Mouse (Mus musculus) frontal cortex, postnatal 36 days (tissue): ENCODE measurements around the gene Cflar.
"Not testable (repeated sequence)": the region's sequence is repeated elsewhere in the genome, so short reads cannot be mapped to it uniquely, and the experiment has no call there.

Source experiments
- DNase-seq, 2 experiments: peaks; one replicate each; pipeline ENCODE4 v3.0.0; 2022; ENCODE audit warnings: low spot score in 2 of 2

Gene Cflar

DNA sequence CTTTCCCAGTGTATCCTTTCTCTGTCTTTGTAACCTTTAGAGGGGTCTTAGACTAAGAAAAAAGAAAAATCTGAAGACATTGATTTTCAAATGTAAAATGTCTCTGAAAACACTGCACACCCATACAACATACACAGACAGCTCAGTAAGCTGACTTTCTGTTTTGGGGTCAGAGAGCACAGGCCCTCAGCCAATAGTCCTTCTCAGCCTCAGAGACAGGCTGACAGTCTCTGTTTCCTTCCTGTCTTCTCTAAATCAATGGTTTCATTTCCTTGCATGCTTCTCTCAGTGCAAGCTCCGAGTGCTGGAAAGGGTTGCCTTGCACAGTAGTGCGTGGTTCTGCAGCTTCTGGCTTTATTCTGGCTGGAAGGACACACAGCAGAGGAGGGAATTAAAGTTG, 62.6 kb downstream of the Cflar start:
- no peak for DNase-seq

DNA sequence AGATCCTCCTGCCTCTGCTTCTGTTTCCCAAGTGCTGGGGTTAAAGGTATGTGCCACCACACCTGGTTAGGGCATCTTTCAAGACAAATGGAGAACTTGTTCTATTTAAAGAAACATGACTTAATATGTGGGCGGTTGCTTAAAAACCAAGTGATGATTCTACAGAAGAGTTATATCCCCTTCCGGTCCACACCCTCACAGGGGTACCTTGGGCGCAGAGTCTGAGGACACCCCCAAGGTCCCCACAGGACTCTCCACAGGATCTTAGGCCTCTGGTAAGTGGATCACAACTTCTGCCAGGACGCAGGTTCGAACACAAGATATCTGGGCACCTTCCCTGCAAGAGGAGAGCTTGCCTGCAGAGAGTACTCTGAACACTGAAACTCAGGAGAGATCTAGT, 64.1 kb downstream of the Cflar start:
- no peak for DNase-seq

DNA sequence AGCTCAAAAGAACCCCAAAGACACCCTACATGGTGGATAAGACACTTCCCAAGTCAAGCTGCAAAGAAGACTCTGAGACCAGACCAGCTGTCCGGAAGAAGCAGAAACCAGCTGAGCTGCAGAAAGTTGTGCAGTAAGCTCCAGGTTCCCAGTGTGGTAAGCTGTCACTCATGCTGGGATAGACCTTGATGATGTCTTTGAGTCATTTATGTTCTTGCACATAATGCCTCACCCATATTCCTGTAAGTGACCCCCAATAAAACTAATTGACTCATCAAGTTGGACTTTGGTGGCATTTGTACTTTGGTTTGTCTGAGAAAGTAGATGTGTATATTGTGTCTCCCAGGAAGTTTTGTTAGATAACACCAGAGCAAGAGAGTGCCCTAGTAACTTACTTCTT, 66.3 kb downstream of the Cflar start:
- DNase-seq: no peak

DNA sequence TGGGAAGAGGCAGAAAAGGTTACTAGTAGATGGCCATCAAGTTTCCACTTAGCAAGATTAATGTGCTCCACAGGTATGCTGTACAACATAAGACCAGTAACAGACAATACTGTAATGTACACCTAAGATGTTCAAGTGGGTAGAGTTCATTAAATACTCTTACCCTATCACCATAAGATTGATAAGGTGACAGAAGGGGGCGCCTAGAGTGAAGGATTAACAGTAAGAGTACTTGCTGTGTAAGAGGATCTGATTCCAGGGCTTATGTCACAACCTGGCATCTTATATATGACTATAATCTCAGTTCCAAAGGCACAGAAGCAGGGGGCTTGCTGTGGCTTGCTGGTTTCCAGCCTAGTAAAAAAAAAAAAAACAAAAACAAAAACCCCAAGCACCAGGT, 66.9 kb downstream of the Cflar start:
- no peak for DNase-seq

DNA sequence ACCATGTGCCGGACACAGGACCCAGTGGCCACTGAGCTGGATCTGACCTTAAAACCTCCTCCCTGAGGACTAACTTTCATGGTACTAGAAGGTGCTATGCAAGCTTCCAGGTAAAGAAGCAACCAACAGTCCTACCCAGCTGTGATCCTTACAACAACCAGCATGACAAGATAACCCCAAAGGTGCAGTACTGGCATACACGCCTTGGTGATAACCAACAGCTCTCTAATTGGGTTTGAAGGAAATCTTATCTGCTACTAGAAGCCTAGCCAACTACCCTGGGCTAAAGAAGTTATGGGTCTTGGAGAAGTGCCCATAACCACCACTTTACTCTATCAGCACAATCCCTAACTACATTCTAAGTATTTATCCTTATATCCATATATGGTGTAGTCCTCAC, 75.0 kb downstream of the Cflar start:
- DNase-seq: no peak

DNA sequence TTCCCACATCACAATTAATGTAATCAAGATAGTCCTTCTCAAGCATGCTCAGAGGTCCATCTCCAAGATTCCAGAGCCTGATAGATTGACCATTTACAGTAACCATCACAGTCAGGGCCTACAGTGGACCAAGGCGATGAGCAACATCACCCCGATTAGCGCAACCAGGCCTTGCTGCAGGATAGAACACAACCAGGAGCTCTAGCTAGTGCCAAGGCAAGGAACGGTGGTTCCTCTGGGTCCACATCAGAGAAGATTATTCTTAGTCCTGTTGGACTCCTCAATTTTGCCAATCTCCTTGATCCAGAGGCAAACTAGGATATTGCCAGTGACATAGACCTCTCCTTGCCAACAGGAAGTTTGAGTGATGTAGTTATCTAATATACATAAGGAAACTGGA, 77.1 kb downstream of the Cflar start:
- no peak for DNase-seq

DNA sequence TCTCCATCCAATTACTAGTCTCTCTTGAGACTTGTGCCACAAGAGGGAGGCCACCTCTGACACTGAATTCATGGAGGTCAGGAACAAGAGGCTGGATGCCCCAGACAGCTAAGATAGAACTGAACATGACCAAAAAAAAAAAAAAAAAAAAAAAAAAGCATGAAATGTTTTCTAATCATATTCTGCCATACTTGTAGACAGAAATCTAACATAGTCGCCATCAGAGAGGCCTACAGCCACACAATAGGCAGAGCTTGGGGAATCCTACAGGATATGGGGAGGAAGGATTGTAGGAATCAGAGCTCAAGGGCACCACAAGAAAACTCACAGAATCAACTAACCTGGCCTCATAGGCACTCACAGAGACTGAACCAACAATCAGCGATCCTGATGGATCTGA, 83.4 kb downstream of the Cflar start:
- no peak for DNase-seq

DNA sequence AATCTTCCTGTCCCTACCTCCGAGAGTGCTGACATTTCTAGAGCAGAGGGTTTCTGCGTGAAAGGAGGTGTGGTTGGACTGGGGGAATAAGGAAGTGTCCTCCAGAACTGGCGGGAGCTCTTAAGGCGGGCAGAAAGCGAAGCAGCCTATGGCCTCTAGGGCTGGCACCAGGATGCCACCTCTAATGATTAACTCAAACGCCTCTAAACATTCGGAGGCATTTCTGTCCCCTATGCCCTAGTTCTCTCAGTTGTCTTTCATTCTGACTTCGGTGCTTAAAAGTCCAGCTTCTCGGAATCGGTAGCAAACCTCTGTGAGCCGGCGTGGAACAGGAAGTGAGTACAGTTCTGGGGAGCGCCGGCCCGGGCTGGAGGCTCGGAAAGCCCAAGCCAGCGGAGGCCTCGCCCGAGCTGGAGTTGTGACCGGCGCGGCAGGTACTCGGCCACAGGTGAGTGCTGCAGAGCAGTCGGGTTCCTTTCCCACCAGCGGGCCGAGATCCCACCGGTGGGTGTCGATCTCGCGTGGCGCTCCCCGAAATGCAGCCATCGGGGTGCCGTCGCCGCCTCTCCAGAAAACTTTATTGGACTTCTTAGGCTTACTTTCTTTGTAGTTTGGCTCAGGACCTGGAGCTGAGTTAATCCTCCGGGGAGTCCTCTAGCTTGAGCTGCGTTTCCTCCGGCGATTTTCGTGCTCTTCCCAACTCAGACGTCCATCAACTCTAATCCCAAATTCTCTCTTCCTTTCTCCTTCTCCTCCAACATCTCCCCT, 84.2 kb downstream of the Cflar start, which contains the start of gene Casp8:
Casp8 (plus strand) TSS at position 84 of the 768 bp plus-strand sequence.
- no peak for DNase-seq

DNA sequence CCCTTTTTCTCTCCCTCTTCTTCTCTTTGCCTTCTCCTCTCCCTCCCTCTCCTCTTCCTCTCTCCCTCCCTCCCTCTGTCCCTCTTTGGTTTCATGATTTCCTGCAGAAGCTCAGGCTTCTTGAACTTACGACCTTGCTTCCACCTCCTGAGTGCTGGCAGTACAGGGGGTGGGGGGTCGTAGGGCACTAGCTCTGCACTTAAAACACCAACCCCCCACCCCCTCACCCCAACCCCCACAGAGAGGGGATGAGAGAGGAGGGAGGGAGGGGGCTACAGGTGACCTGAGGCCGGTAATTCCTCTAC, 84.7 kb downstream of the Cflar start:
- no peak for DNase-seq

DNA sequence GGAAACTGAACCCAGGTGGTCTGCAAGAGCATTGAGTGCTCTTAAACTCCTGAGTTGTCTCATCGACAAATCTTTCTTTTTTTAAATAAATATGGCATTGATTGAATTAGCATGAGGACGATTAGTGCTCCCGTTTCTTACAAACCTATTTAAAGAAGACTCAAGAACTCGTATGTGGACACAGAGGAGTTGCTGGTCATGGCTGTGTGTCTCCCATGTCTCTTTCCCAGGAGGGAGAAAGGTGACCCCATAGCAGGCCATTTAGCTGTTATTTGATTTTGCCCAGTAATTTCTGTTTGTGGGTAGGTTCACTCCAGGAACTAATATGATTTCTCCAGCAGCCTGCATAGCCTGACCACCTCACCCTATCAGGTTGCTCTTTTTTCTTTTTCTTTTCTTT, 85.5 kb downstream of the Cflar start:
- no peak for DNase-seq

DNA sequence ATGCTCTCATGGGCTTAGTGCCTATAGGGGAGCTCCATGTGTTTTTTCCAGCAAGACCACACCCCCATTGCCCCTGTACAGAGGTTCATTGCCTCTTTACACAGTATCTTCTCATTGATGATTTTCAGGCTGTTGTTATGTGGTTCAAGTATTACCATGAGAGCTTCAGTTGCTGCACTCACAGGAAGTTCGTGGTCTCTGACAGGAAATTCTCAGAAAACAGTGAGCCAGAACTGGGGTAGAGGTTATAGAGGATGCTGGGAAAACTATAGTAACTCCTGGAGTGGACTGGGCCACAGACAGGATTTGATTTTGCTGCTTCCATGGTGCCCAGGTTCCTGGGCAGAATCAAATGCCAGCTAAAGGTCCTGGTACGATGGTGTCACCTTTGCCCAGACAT, 86.1 kb downstream of the Cflar start:
- no peak for DNase-seq

DNA sequence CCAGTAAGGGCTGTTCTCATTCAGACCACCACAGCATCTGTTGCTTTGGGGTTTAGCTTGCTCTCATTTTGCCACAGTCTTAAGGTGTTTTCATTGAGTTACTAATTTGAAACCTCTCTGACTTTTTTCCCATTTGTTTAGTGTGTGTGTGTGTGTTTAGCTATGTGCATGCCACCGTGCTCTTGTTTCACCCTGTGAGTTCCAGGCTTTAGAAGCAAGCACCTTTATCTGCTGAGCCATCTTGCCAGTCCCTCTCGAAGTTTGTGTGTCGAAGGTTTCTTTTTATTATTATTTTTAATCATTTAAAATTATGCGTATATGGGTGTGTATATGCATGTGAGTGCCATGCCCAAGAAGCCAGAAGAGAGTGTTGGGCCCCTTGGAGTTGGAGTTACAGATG, 87.6 kb downstream of the Cflar start:
- DNase-seq: no peak

DNA sequence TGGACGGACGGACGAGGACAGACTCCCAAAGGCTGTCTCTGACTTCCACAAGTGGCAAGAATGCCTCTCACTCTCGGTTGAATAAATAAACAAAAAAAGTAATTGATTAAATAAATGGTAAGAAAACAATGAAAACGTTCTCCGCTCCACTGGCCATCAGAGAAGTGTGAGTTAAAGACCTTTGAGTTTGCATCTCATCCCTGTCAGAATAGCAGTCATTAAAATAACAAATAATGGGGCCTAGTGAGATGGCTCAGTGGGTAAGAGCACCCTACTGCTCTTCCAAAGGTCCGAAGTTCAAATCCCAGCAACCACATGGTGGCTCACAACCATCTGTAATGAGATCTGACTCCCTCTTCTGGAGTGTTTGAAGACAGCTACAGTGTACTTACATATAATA, 89.3 kb downstream of the Cflar start:
- DNase-seq: not testable (repeated sequence)

DNA sequence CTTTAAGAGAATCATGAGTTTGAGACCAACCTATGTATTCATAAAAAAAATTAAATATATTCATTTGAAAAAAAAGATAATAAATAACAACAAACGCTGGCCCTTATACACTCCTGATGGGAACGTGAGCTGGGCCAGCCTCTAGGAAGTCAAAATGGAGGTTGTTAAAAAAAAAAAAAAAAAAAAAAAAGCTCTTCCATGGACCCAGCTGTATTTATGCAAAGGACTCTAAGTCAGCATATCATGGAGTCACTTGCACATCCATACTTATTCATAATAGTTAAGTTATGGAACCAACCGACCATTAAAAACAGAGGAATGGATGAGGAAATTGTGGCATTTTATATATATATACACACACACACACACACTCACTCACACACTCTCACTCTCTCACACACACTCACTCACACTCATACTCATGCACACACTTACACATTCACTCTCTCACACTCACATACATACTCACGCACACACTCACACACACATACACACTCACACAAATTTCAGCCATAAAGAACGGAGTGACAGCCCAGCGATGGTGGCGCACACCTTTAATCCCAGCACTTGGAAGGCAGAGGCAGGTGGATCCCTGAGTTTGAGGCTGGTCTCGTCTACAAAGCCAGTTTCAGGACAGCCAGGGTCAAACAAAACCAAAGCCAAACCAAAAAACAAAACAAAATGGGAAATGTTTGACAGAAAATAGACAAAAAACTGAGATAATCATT, 90.4 kb downstream of the Cflar start:
- DNase-seq: no peak

DNA sequence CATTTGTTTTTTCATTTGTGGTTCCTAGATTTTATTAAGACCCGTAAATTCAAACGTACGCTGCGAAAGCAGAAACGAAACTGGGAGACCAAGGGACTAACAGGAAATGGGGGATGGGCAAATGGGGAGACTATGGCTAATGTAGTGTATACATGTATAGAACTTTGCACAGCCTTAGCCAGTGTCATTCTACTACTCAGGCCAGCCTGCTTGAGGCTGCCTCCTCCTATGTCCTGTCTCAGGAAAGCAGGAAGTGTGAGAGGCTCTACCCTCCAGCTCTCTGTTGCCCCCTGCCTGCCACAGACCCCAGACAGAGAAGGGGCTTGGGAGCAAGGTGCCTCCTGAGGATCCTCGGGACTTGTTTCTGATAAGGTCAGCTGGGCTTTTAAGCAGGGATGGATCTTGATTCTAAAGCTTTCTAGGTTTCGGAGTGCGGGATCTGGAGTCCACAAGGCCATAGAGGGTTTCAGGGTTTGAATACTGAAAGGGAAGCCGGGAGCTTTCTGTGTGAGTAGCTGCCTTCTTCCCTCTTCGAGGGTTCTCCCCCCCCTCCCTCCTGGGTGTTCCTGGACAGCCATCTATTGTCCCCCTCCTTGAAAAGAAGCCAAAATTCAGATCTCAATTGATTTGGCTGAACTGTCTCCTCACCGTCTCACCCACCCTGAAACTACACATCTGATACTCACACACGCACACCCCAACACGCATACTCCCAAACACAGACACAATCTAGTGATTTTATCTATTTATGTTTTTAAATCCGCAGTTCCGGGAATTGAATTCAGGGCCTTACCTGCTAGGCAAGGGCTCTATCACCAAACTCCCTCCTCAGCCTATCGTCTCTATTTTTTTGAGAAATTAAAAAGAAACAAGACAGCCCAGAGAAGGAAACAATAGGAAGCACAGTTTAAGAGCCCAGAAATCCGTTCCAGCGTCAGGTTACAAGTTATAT, 91.3 kb downstream of the Cflar start:
- DNase-seq: no peak

DNA sequence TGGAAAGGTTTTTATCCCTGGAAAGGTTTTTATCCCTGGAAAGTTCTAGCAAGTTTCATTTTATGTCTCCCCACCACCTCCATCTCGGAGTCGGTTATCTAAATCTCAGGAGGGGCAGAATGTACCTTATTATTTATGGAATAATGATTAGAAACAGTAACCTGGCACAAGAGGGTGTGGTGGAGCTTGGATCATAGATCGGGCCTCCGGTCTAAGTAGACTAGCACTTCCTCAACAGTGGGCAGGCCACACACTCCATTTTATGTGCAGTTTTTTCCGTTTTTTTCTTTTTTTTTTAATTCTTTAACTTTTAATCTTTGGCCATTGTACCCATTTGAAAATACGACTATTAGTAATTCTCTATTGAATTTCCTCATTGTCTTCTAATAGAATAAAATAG, 92.2 kb downstream of the Cflar start:
- no peak for DNase-seq

DNA sequence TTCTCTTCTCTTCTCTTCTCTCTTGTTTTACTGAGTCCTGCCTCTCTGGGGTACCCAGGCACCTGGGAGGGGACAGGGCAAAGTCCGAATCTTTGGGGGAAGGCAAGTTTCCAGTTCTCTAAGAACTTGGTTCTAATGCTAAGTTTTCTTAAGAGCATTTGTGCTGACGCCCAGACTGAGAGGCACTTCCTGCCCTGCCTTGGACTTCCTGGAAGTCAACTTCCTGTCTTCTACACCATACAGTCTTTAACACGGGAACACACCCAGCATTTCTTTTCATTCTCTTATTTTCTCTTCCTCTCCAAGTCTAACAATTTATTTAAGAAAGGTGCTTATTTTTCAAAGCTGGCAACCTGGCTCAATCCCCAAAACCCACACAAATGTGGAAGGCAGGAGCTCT, 95.3 kb downstream of the Cflar start:
- DNase-seq: no peak
